Mouse (Mus musculus): ENCODE measurements around the gene Zbed6. TPM values are rescaled to one million over a fixed set of nuclear protein-coding genes. Genes with fewer than 3 reads are reported as not detected.

Zbed6 gene
- polyA plus RNA-seq, 1 experiment from 2014 or later: not detected

GRCm38 (mm10) chr1:133656811-133657210, 3.9 kb downstream of the Zbed6 start:
- Histone ChIP-seq H3K4me3 (ENCODE audit: low read depth, low read length) (no peak overlapping the region), H3K27ac (ENCODE audit: low read depth, low read length) (no peak overlapping the region), H3K36me3 (ENCODE audit: control insufficient read depth, insufficient read depth, low read length) (peaks cover 4% of the 10 kb centered on the region; the same call in 1 of the 2 replicates), H3K9ac (ENCODE audit: low read length) (no peak overlapping the region), H3K4me2 (ENCODE audit: low read depth) (no peak overlapping the region), H3K9me3 (ENCODE audit: control insufficient read depth, low read length) (no peaks in the 10 kb centered on the region), H3K4me1 (ENCODE audit: control insufficient read depth, insufficient read depth, low read length) (peaks cover 11% of the 10 kb centered on the region; the same call in 1 of the 2 replicates), H3K27me3 (ENCODE audit: control insufficient read depth, insufficient read depth, low read length) (no peaks in the 10 kb centered on the region)
- no peak for DNase-seq (ENCODE audit: low spot score)
- no peak for ATAC-seq (ENCODE audit: insufficient read depth, low FRiP score, low TSS enrichment)
- WGBS: 34% methylated on average over 5 of the region's 5 CpGs

GRCm38 (mm10) chr1:133653033-133653432, 7.7 kb downstream of the Zbed6 start:
- Histone ChIP-seq H3K4me1 (ENCODE audit: control insufficient read depth, insufficient read depth, low read length) (no peaks in the 10 kb centered on the region), H3K9me3 (ENCODE audit: control insufficient read depth, low read length) (no peaks in the 10 kb centered on the region), H3K27ac (ENCODE audit: low read depth, low read length) (no peak overlapping the region), H3K36me3 (ENCODE audit: control insufficient read depth, insufficient read depth, low read length) (peaks cover 4% of the 10 kb centered on the region; the same call in 1 of the 2 replicates), H3K4me3 (ENCODE audit: low read depth, low read length) (no peak overlapping the region), H3K4me2 (ENCODE audit: low read depth) (no peak overlapping the region), H3K27me3 (ENCODE audit: control insufficient read depth, insufficient read depth, low read length) (no peaks in the 10 kb centered on the region), H3K9ac (ENCODE audit: low read length) (no peak overlapping the region)
- ATAC-seq (ENCODE audit: insufficient read depth, low FRiP score, low TSS enrichment) (no peak), DNase-seq (ENCODE audit: low spot score) (no peak)
- 95% methylated on average over 1 of the region's 1 CpGs for WGBS

- Histone ChIP-seq H3K36me3 (ENCODE audit: control insufficient read depth, insufficient read depth, low read length) (peaks cover 4% of the 10 kb centered on the region), H3K9ac (ENCODE audit: low read length) (no peak overlapping the region), H3K9me3 (ENCODE audit: control insufficient read depth, low read length) (no peaks in the 10 kb centered on the region), H3K4me1 (ENCODE audit: control insufficient read depth, insufficient read depth, low read length) (no peaks in the 10 kb centered on the region), H3K4me2 (ENCODE audit: low read depth) (no peak overlapping the region), H3K27ac (ENCODE audit: low read depth, low read length) (no peak overlapping the region), H3K27me3 (ENCODE audit: control insufficient read depth, insufficient read depth, low read length) (no peaks in the 10 kb centered on the region), H3K4me3 (ENCODE audit: low read depth, low read length) (no peak overlapping the region)
- DNase-seq (ENCODE audit: low spot score) (no peak), ATAC-seq (ENCODE audit: insufficient read depth, low FRiP score, low TSS enrichment) (no peak)
- 95% methylated on average over 7 of the region's 7 CpGs for whole genome bisulfite sequencing
Observed at GRCm38 (mm10) chr1:133650288-133651055, 10.2 kb downstream of the Zbed6 start.

GRCm38 (mm10) chr1:133645652-133646051, 15.0 kb downstream of the Zbed6 start:
- no peak overlapping the region for H3K9ac ChIP-seq (ENCODE audit: low read length)
- H3K4me3 ChIP-seq (ENCODE audit: low read depth, low read length): no peak overlapping the region
- H3K4me2 ChIP-seq (ENCODE audit: low read depth): no peak overlapping the region
- H3K4me1 ChIP-seq (ENCODE audit: control insufficient read depth, insufficient read depth, low read length): no peaks in the 10 kb centered on the region
- peaks cover 9% of the 10 kb centered on the region for H3K36me3 ChIP-seq (ENCODE audit: control insufficient read depth, insufficient read depth, low read length)
- DNase-seq (ENCODE audit: low spot score) (no peak), ATAC-seq (ENCODE audit: insufficient read depth, low FRiP score, low TSS enrichment) (no peak)
- H3K9me3 ChIP-seq (ENCODE audit: control insufficient read depth, low read length): no peaks in the 10 kb centered on the region
- no peaks in the 10 kb centered on the region for H3K27me3 ChIP-seq (ENCODE audit: control insufficient read depth, insufficient read depth, low read length)
- 95% methylated on average over 5 of the region's 5 CpGs for WGBS
- no peak overlapping the region for H3K27ac ChIP-seq (ENCODE audit: low read depth, low read length)

DNA sequence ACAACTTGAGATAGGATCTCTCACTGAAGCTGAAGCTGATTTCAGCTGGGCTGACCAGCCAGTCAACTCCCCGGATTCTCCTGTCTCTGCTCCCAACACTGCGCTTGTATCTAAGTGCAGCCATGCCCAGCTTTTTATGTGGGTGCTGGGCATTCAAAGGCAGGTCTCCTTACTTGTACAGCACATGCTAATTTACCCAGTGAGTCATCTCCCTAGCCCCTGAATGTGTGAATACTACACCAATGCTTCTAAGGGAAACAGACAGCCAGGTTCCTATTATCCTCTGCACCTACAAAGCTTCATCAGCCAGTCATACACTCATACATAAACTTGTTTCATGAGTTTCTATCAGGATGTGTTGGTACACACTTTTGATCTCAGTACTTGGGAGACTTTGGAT, 19.5 kb downstream of the Zbed6 start:
- DNase-seq (ENCODE audit: low spot score): no peak
- no peak overlapping the region for H3K27ac ChIP-seq (ENCODE audit: low read depth, low read length)
- H3K9me3 ChIP-seq (ENCODE audit: control insufficient read depth, low read length): no peaks in the 10 kb centered on the region
- WGBS: 94% methylated on average over 2 of the region's 2 CpGs
- no peak for ATAC-seq (ENCODE audit: insufficient read depth, low FRiP score, low TSS enrichment)
- no peak overlapping the region for H3K4me3 ChIP-seq (ENCODE audit: low read depth, low read length)
- H3K36me3 ChIP-seq (ENCODE audit: control insufficient read depth, insufficient read depth, low read length): peaks cover 20% of the 10 kb centered on the region
- H3K4me2 ChIP-seq (ENCODE audit: low read depth): no peak overlapping the region
- no peaks in the 10 kb centered on the region for H3K4me1 ChIP-seq (ENCODE audit: control insufficient read depth, insufficient read depth, low read length)
- no peak overlapping the region for H3K9ac ChIP-seq (ENCODE audit: low read length)
- no peaks in the 10 kb centered on the region for H3K27me3 ChIP-seq (ENCODE audit: control insufficient read depth, insufficient read depth, low read length)

DNA sequence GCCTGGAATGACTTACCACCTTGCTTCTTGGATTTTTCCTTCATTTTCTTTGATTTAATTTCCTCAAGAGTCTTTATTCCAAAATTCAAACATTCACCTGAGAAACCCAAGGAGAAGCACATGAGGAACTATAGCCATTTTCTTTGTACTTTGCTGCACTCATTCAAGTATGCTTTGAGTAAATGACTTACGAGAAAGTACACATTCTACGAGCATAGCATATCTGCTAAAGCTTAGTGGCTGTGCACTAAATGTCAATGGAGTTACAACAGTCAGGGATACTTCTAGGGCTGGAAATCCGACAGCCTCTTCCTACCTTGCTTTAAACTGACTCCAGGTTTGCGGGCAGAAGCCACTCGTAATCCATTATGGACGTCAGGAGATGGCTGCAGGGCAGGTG, 22.2 kb downstream of the Zbed6 start:
- no peak for DNase-seq (ENCODE audit: low spot score)
- no peak for ATAC-seq (ENCODE audit: insufficient read depth, low FRiP score, low TSS enrichment)
- no peaks in the 10 kb centered on the region for H3K9me3 ChIP-seq (ENCODE audit: control insufficient read depth, low read length)
- no peaks in the 10 kb centered on the region for H3K4me1 ChIP-seq (ENCODE audit: control insufficient read depth, insufficient read depth, low read length)
- no peak overlapping the region for H3K4me2 ChIP-seq (ENCODE audit: low read depth)
- H3K9ac ChIP-seq (ENCODE audit: low read length): no peak overlapping the region
- WGBS: 94% methylated on average over 6 of the region's 6 CpGs
- no peaks in the 10 kb centered on the region for H3K27me3 ChIP-seq (ENCODE audit: control insufficient read depth, insufficient read depth, low read length)
- no peak overlapping the region for H3K4me3 ChIP-seq (ENCODE audit: low read depth, low read length)
- no peak overlapping the region for H3K27ac ChIP-seq (ENCODE audit: low read depth, low read length)
- peaks cover 23% of the 10 kb centered on the region for H3K36me3 ChIP-seq (ENCODE audit: control insufficient read depth, insufficient read depth, low read length)

DNA sequence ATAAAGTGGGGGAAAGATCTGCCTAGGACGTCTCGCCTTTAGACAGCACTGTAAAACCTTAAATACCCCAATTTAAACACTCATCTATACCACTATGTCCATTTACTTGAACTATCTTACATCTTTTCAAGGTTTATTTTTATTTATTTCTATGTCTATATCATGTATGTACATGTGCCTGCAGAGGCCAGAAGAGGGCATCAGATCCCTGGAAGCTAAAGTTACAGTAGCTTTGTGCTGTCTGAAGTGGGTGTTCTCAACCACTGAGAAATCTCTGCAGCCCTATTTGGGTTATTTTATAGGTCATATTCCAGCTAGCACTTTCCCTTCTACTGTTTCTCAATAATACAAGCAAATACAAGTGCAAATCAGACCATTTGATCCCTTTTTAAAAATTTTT, 28.5 kb downstream of the Zbed6 start:
- 92% methylated on average over 2 of the region's 2 CpGs for WGBS
- DNase-seq (ENCODE audit: low spot score) (no peak), ATAC-seq (ENCODE audit: insufficient read depth, low FRiP score, low TSS enrichment) (no peak)
- H3K9me3 ChIP-seq (ENCODE audit: control insufficient read depth, low read length): no peaks in the 10 kb centered on the region
- no peak overlapping the region for H3K27ac ChIP-seq (ENCODE audit: low read depth, low read length)
- H3K9ac ChIP-seq (ENCODE audit: low read length): no peak overlapping the region
- H3K36me3 ChIP-seq (ENCODE audit: control insufficient read depth, insufficient read depth, low read length): peaks cover 18% of the 10 kb centered on the region
- no peaks in the 10 kb centered on the region for H3K4me1 ChIP-seq (ENCODE audit: control insufficient read depth, insufficient read depth, low read length)
- H3K4me3 ChIP-seq (ENCODE audit: low read depth, low read length): no peak overlapping the region
- H3K4me2 ChIP-seq (ENCODE audit: low read depth): no peak overlapping the region
- no peaks in the 10 kb centered on the region for H3K27me3 ChIP-seq (ENCODE audit: control insufficient read depth, insufficient read depth, low read length)

- no peak for ATAC-seq (ENCODE audit: insufficient read depth, low FRiP score, low TSS enrichment)
- DNase-seq (ENCODE audit: low spot score): no peak
- no peak overlapping the region for H3K27ac ChIP-seq (ENCODE audit: low read depth, low read length)
- H3K27me3 ChIP-seq (ENCODE audit: control insufficient read depth, insufficient read depth, low read length): no peaks in the 10 kb centered on the region
- WGBS: 83% methylated on average over 2 of the region's 2 CpGs
- peaks cover 37% of the 10 kb centered on the region for H3K36me3 ChIP-seq (ENCODE audit: control insufficient read depth, insufficient read depth, low read length)
- H3K4me3 ChIP-seq (ENCODE audit: low read depth, low read length): no peak overlapping the region
- H3K9ac ChIP-seq (ENCODE audit: low read length): no peak overlapping the region
- H3K4me2 ChIP-seq (ENCODE audit: low read depth): no peak overlapping the region
- no peaks in the 10 kb centered on the region for H3K9me3 ChIP-seq (ENCODE audit: control insufficient read depth, low read length)
- H3K4me1 ChIP-seq (ENCODE audit: control insufficient read depth, insufficient read depth, low read length): no peaks in the 10 kb centered on the region
Observed at GRCm38 (mm10) chr1:133625052-133625451, 35.6 kb downstream of the Zbed6 start.

- Histone ChIP-seq H3K4me1 (ENCODE audit: control insufficient read depth, insufficient read depth, low read length) (no peaks in the 10 kb centered on the region), H3K27me3 (ENCODE audit: control insufficient read depth, insufficient read depth, low read length) (no peaks in the 10 kb centered on the region), H3K9ac (ENCODE audit: low read length) (no peak overlapping the region), H3K36me3 (ENCODE audit: control insufficient read depth, insufficient read depth, low read length) (peaks cover 11% of the 10 kb centered on the region), H3K4me3 (ENCODE audit: low read depth, low read length) (no peak overlapping the region), H3K27ac (ENCODE audit: low read depth, low read length) (no peak overlapping the region), H3K9me3 (ENCODE audit: control insufficient read depth, low read length) (no peaks in the 10 kb centered on the region), H3K4me2 (ENCODE audit: low read depth) (no peak overlapping the region)
- 88% methylated on average over 8 of the region's 8 CpGs for WGBS
- DNase-seq (ENCODE audit: low spot score) (no peak), ATAC-seq (ENCODE audit: insufficient read depth, low FRiP score, low TSS enrichment) (no peak)
Observed at GRCm38 (mm10) chr1:133618311-133618710, 42.4 kb downstream of the Zbed6 start.
